Mouse (Mus musculus) CH12.LX (cell line): ENCODE measurements at regions not wholly inside any gene's neighbourhood (a gene's known extent, or its start where the extent isn't known, plus 50 kb on each side); places are given as distances from the start of the nearest gene placed in this dataset.

Experiments
- DNase-seq: peaks from one replicate; pipeline ENCODE4 v3.0.0-alpha.2; 2013; ENCODE audit errors: extremely low read depth
- H3K27ac ChIP-seq: 2 replicates; pipeline ENCODE4 v1.5.1; 2012; ENCODE audit warnings: low read depth, mild to moderate bottlenecking, control low read depth, moderate library complexity; ENCODE audit not compliant: insufficient read depth
- H3K27me3 ChIP-seq: replicated peaks from 2 replicates; pipeline ENCODE3; 2012; ENCODE audit warnings: inconsistent platforms
- H3K36me3 ChIP-seq, 2 experiments: replicated peaks in 1 of 2; 2 replicates each; pipeline versions ENCODE3 to v1.6.1; 2012; ENCODE audit warnings: inconsistent platforms in 1 of 2, low read length in 1 of 2, mild to moderate bottlenecking in 1 of 2, mixed read lengths in 1 of 2, moderate library complexity in 1 of 2; ENCODE audit not compliant: control insufficient read depth in 1 of 2, insufficient read depth in 1 of 2
- H3K4me1 ChIP-seq, 2 experiments: 2 replicates each; pipeline ENCODE4 v1.6.1; 2012; ENCODE audit warnings: inconsistent platforms in 1 of 2, moderate library complexity in 1 of 2; ENCODE audit not compliant: insufficient read depth in 2 of 2, control insufficient read depth in 1 of 2
- H3K4me2 ChIP-seq: 2 replicates; pipeline ENCODE4 v1.6.1; 2012; ENCODE audit warnings: low read depth, mild to moderate bottlenecking, control low read depth; ENCODE audit not compliant: poor library complexity, insufficient read depth, severe bottlenecking
- H3K4me3 ChIP-seq, 3 experiments: fragments of 150-350 bp in 1 of 3; sonication (generic) in 1 of 3; replicated peaks in 1 of 3; 2 replicates each; pipeline versions ENCODE3 to v1.5.1; 2011 to 2012; ENCODE audit warnings: low read depth in 2 of 3, low read length in 2 of 3, mild to moderate bottlenecking in 2 of 3, moderate library complexity in 2 of 3, control low read depth in 1 of 3, improper control_type of control experiment in 1 of 3, inconsistent platforms in 1 of 3, mixed read lengths in 1 of 3; ENCODE audit not compliant: poor library complexity in 1 of 3
- H3K79me2 ChIP-seq: replicated peaks from 2 replicates; pipeline ENCODE4 v1.6.1; 2012; ENCODE audit warnings: mild to moderate bottlenecking, moderate library complexity; ENCODE audit not compliant: control insufficient read depth, poor library complexity, insufficient read depth, severe bottlenecking; ENCODE audit errors: extremely low read depth
- H3K9ac ChIP-seq: 2 replicates; pipeline ENCODE4 v1.6.1; 2012; ENCODE audit warnings: low read depth, mild to moderate bottlenecking, control low read depth, moderate library complexity; ENCODE audit not compliant: insufficient read depth
- H3K9me3 ChIP-seq: replicated peaks from 2 replicates; pipeline ENCODE3; 2012; ENCODE audit warnings: low read length, inconsistent platforms, mixed read lengths
- CHD1 ChIP-seq: IDR thresholded peaks from 2 replicates; pipeline ENCODE4 v1.6.1; 2012; ENCODE audit warnings: low read depth, low read length, improper control_type of control experiment, inconsistent platforms
- CHD2 ChIP-seq: IDR thresholded peaks from 2 replicates; pipeline ENCODE4 v1.6.1; 2011; ENCODE audit warnings: low read length, improper control_type of control experiment
- EP300 ChIP-seq: IDR thresholded peaks from 2 replicates; pipeline ENCODE4 v1.6.1; 2011; ENCODE audit warnings: low read length, improper control_type of control experiment
- ETS1 ChIP-seq: conservative IDR thresholded peaks from 2 replicates; pipeline ENCODE4 v1.6.1; 2012; ENCODE audit warnings: low read depth, mild to moderate bottlenecking, inconsistent platforms, low read length, improper control_type of control experiment, moderate library complexity
- IRF4 ChIP-seq: IDR thresholded peaks from 2 replicates; pipeline ENCODE4 v1.6.1; 2014; ENCODE audit warnings: low read depth, mild to moderate bottlenecking, inconsistent platforms, low read length, improper control_type of control experiment
- JUN ChIP-seq: IDR thresholded peaks from 2 replicates; pipeline ENCODE4 v1.6.1; 2011; ENCODE audit warnings: low read depth, mild to moderate bottlenecking, low read length, improper control_type of control experiment, moderate library complexity; ENCODE audit not compliant: insufficient read depth
- JUND ChIP-seq: conservative IDR thresholded peaks from 2 replicates; pipeline ENCODE4 v1.6.1; 2011; ENCODE audit warnings: low read depth, low read length, improper control_type of control experiment
- MAFK ChIP-seq: IDR thresholded peaks from 2 replicates; pipeline ENCODE4 v1.6.1; 2011; ENCODE audit warnings: low read length, improper control_type of control experiment; ENCODE audit not compliant: insufficient replicate concordance
- MEF2A ChIP-seq: IDR thresholded peaks from 2 replicates; pipeline ENCODE4 v1.6.1; 2014; ENCODE audit warnings: low read depth, mild to moderate bottlenecking, inconsistent platforms, low read length, improper control_type of control experiment, borderline replicate concordance
- NELFE ChIP-seq: IDR thresholded peaks from 2 replicates; pipeline ENCODE4 v1.6.1; 2011; ENCODE audit warnings: low read depth, low read length, improper control_type of control experiment
- POLR2A ChIP-seq: IDR thresholded peaks from 2 replicates; pipeline ENCODE4 v1.6.1; 2011; ENCODE audit warnings: low read depth, mild to moderate bottlenecking, improper control_type of control experiment, low read length
- POLR2AphosphoS2 ChIP-seq: IDR thresholded peaks from 2 replicates; pipeline ENCODE4 v1.6.1; 2011; ENCODE audit warnings: low read depth, low read length, improper control_type of control experiment
- RCOR1 ChIP-seq: conservative IDR thresholded peaks from 2 replicates; pipeline ENCODE4 v1.6.1; 2012; ENCODE audit warnings: low read depth, mild to moderate bottlenecking, inconsistent platforms, low read length, improper control_type of control experiment
- SIN3A ChIP-seq: IDR thresholded peaks from 2 replicates; pipeline ENCODE4 v1.6.1; 2012; ENCODE audit warnings: low read length, improper control_type of control experiment, inconsistent platforms
- UBTF ChIP-seq: IDR thresholded peaks from 2 replicates; pipeline ENCODE4 v1.6.1; 2012; ENCODE audit warnings: low read depth, mild to moderate bottlenecking, inconsistent platforms, low read length, improper control_type of control experiment, moderate library complexity
- USF1 ChIP-seq: IDR thresholded peaks from 2 replicates; pipeline ENCODE4 v1.6.1; 2014; ENCODE audit warnings: low read depth, mild to moderate bottlenecking, inconsistent platforms, low read length, improper control_type of control experiment
- ZC3H11A ChIP-seq: IDR thresholded peaks from 2 replicates; pipeline ENCODE4 v1.6.1; 2012; ENCODE audit warnings: low read depth, mild to moderate bottlenecking, inconsistent platforms, low read length, improper control_type of control experiment
- ZNF384 ChIP-seq: IDR thresholded peaks from 2 replicates; pipeline ENCODE4 v1.6.1; 2012; ENCODE audit warnings: low read depth, low read length, improper control_type of control experiment, inconsistent platforms
- dilution Hi-C: fragments of 300-500 bp; cut with MboI; formaldehyde crosslinking; loops from 2 replicates; pipeline ENCODE4 v1.14.3; 2020; ENCODE audit warnings: low sequenced_read_pairs; ENCODE audit not compliant: extremely low pct_unique_long_range_greater_than_20kb, extremely low pct_ligation_motif_present
- in situ Hi-C: fragments of 300-500 bp; cut with MboI; formaldehyde crosslinking; loops from 3 replicates; pipeline ENCODE4 v1.14.3; 2019; ENCODE audit warnings: low sequenced_read_pairs, low pct_ligation_motif_present, low pct_unique_long_range_greater_than_20kb, mixed read lengths

DNA sequence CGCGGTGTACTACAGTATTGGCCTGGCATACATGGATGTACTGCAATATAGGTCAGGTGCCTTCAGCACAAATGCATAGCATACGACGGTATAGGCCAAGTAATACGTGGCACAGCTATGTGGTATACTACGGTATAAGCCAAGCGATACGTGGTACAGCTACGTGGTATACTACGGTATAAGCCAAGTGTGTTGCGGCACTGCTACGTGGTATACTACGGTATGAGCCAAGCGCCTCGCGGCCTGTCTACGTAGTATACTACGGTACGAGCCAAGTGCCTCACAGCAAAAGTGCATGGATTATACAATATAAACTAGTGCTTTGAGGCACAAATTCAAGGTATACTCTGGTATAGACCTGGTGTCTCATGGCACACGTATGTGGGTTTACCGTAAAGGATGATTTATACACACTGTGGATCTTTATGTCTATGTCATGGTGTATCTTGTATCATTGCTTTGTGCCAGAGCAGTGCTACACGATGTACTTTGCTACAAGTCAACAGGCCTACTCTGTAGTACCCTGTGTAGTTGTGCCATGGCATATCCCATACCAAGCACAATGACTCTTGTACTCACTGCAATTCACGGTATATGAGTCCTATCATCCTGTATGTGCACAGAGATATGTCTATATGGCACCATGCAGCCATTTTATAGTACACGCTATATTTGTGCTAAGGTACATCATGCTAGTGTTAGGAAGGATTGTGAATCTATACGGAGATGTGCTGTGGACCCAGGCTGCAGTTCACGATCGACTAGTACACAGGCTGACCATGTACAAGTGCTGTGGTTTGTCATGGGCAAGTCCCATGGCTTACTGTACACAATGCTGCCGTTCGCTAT is 72.5 kb downstream of the Rtl1 start:
- H3K79me2 ChIP-seq, result no peaks in the 10 kb centered on the region
- DNase-seq, result no peak
- H3K36me3 ChIP-seq, result no peaks in the 10 kb centered on the region
- H3K4me3 ChIP-seq, result no peak overlapping the region
- TF ChIP-seq POLR2AphosphoS2 (no peak), CHD1 (no peak), JUN (no peak), IRF4 (no peak), ZNF384 (no peak), UBTF (no peak), SIN3A (no peak), POLR2A (no peak)
- H3K27me3 ChIP-seq, result no peaks in the 10 kb centered on the region
- dilution Hi-C loops (no loop called here), in situ Hi-C loops (no loop called here)
- H3K4me1 ChIP-seq, result no peaks in the 10 kb centered on the region
- no peak overlapping the region for H3K27ac ChIP-seq
- H3K4me2 ChIP-seq, result no peak overlapping the region
- H3K9me3 ChIP-seq, result peaks cover 87% of the 10 kb centered on the region
- no peak overlapping the region for H3K9ac ChIP-seq

DNA sequence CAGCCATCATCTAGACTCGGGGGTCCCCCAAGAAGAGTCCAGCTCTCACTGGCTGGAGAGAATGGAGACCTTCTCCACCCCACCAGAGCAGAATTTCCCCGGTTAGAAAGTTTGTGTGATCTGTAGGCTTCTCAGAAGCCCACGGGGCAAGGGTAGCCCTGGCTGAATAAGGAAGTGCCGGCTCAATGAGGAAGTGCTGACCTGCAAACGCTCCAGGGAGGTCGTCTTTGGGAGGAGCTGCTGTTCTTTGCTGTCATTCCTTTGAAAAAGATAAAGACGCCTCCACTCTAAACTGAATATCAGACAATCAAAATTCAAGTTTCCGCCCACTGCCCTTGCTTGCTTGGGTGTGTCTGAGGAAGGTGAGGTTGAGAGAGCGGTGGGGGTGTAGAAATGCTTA is 73.0 kb downstream of the Dlk1 start:
- Histone ChIP-seq H3K4me3 (no peak overlapping the region), H3K9ac (no peak overlapping the region), H3K4me1 (no peaks in the 10 kb centered on the region), H3K9me3 (peaks cover 80% of the 10 kb centered on the region), H3K27ac (no peak overlapping the region), H3K79me2 (no peaks in the 10 kb centered on the region), H3K4me2 (no peak overlapping the region), H3K36me3 (no peaks in the 10 kb centered on the region), H3K27me3 (no peaks in the 10 kb centered on the region)
- dilution Hi-C loops, result no loop called here
- DNase-seq, result no peak
- in situ Hi-C loops, result no loop called here
- TF ChIP-seq MEF2A (no peak), RCOR1 (no peak), EP300 (no peak), ETS1 (no peak)

DNA sequence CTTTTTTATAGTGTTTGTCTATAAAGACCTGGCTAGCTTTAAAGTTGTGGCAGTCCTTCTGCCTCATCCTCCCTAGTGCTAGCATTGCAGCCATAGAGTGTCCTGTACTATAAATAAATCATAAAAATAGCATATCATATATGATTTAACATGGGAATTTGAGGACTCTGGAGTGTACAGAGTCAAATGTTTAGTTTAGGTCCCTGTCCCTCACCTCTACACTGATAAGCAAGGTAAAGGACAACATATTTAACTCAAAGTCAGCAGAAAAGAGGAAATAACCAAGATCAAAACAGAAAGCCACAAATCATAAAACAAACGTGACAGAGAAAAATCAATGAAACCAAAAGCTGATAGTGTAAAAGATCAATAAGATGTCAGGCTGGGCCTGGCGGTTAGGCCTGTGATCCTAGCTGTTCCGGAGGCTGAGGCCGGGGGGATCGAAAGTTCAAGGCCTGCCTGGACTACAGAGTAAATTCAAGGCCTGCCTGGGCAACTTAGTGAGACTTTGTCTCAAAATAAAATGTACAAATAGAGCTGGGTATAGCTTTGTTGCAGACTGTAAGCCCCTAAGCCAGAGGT is 68.7 kb downstream of the Dlk1 start:
- Histone ChIP-seq H3K36me3 (no peaks in the 10 kb centered on the region), H3K27me3 (no peaks in the 10 kb centered on the region)
- no peak for TF ChIP-seq CHD2
- no peak for TF ChIP-seq POLR2AphosphoS2
- no peak for TF ChIP-seq ZC3H11A
- TF ChIP-seq IRF4, result no peak
- TF ChIP-seq USF1, result no peak
- TF ChIP-seq ETS1, result no peak
- TF ChIP-seq EP300, result no peak
- no peak for TF ChIP-seq NELFE
- TF ChIP-seq MAFK, result no peak
- TF ChIP-seq JUND, result no peak
- TF ChIP-seq, all 38 proteins: peak for 0
- in situ Hi-C loops (no loop called here), dilution Hi-C loops (no loop called here)
- H3K4me1 ChIP-seq, result no peaks in the 10 kb centered on the region
- no peak overlapping the region for H3K27ac ChIP-seq
- H3K4me2 ChIP-seq, result no peak overlapping the region
- no peak for DNase-seq
- no peak overlapping the region for H3K4me3 ChIP-seq
- H3K9me3 ChIP-seq, result peaks cover 73% of the 10 kb centered on the region
- H3K79me2 ChIP-seq, result no peaks in the 10 kb centered on the region
- no peak overlapping the region for H3K9ac ChIP-seq
